Mouse (Mus musculus): ENCODE data around the gene Nox3. TPM values are rescaled to one million over a fixed set of nuclear protein-coding genes. Genes with fewer than 3 reads are reported as not detected.

The Nox3 gene
- polyA plus RNA-seq, 1 experiment from 2014 or later = not detected

GRCm38 (mm10) chr17:3602954-3603672 lies 92.9 kb downstream of the Nox3 start:
- no peak overlapping the region for H3K4me2 ChIP-seq
- no peak for ATAC-seq
- WGBS = 87% methylated on average over 6 of the region's 6 CpGs
- H3K27ac ChIP-seq = no peak overlapping the region
- no peak overlapping the region for H3K4me3 ChIP-seq
- H3K9ac ChIP-seq = no peak overlapping the region
- H3K9me3 ChIP-seq (replicated peaks) = no peaks in the 10 kb centered on the region
- no peaks in the 10 kb centered on the region for H3K4me1 ChIP-seq
- no peaks in the 10 kb centered on the region for H3K27me3 ChIP-seq
- no peaks in the 10 kb centered on the region for H3K36me3 ChIP-seq (ENCODE audit: poor library complexity, severe bottlenecking)

- no peak for ATAC-seq
- no peak overlapping the region for H3K4me2 ChIP-seq
- WGBS = 77% methylated on average over 1 of the region's 1 CpGs
- H3K27ac ChIP-seq = no peak overlapping the region
- H3K9ac ChIP-seq = no peak overlapping the region
- no peaks in the 10 kb centered on the region for H3K9me3 ChIP-seq (replicated peaks)
- no peaks in the 10 kb centered on the region for H3K36me3 ChIP-seq (ENCODE audit: poor library complexity, severe bottlenecking)
- peaks cover 3% of the 10 kb centered on the region; the same call in 1 of the 2 replicates for H3K4me1 ChIP-seq
- H3K4me3 ChIP-seq = no peak overlapping the region
- H3K27me3 ChIP-seq = no peaks in the 10 kb centered on the region
These were observed 97.7 kb downstream of the Nox3 start for GRCm38 (mm10) chr17:3598393-3598792.

DNA sequence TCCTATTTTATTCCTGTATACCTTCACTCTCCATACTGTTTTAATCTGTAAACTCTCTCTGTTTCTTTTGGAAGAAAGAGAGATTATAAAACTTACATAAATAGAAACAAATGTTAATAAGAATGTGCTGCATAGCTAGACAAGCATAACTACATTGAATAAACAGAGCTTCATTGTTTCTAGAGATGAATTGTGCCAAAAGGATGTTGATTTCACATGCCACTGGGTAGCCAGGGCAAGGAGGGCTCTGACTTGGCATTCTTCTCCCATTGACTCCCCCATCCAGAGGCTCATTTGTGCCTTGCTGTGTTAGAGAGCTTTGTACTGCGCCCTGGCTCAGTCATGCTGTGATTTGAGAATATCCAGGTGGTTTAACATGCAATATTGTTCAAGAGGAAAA lies 98.2 kb downstream of the Nox3 start:
- ATAC-seq = no peak
- H3K9ac ChIP-seq = no peak overlapping the region
- H3K27ac ChIP-seq = no peak overlapping the region
- peaks cover 3% of the 10 kb centered on the region; the same call in 1 of the 2 replicates for H3K4me1 ChIP-seq
- 69% methylated on average over 1 of the region's 1 CpGs for WGBS
- H3K9me3 ChIP-seq (replicated peaks) = no peaks in the 10 kb centered on the region
- H3K36me3 ChIP-seq (ENCODE audit: poor library complexity, severe bottlenecking) = no peaks in the 10 kb centered on the region
- H3K27me3 ChIP-seq = no peaks in the 10 kb centered on the region
- H3K4me2 ChIP-seq = no peak overlapping the region
- H3K4me3 ChIP-seq = no peak overlapping the region

- Histone ChIP-seq H3K4me2 (no peak overlapping the region), H3K27ac (no peak overlapping the region), H3K36me3 (ENCODE audit: poor library complexity, severe bottlenecking) (no peaks in the 10 kb centered on the region), H3K27me3 (no peaks in the 10 kb centered on the region), H3K9me3 (replicated peaks) (no peaks in the 10 kb centered on the region), H3K9ac (no peak overlapping the region), H3K4me3 (no peak overlapping the region), H3K4me1 (peaks cover 3% of the 10 kb centered on the region; the same call in 1 of the 2 replicates)
- no peak for ATAC-seq
- WGBS = 68% methylated on average over 1 of the region's 1 CpGs
These were observed 98.9 kb downstream of the Nox3 start for GRCm38 (mm10) chr17:3597130-3597529.

Other genes starting within 250 kb of the Nox3 start
- gene Cldn20, start 163.7 kb downstream of the Nox3 start, polyA plus RNA-seq (2015; fragmentation: Nextera tagmentation; extraction: Ambion mirVana) = 0.67 and 0.72 TPM in 2 replicates
- gene Tfb1m, start 138.5 kb downstream of the Nox3 start, polyA plus RNA-seq (2015; fragmentation: Nextera tagmentation; extraction: Ambion mirVana) = 16.0 and 17.8 TPM in 2 replicates

Data from forebrain, embryonic 13.5 days (tissue).